Mouse (Mus musculus) midbrain, embryonic 14.5 days (tissue): ENCODE measurements around the gene Psd4. TPM values are rescaled to one million over a fixed set of nuclear protein-coding genes. Genes with fewer than 3 reads are reported as not detected.

Experiments used
- ATAC-seq: fragments of 200-750 bp; cut with Nextera tagmentation; 2 replicates; pipeline ENCODE4 v1.8.0; 2017; ENCODE audit warnings: moderate number of reproducible peaks, moderate library complexity; ENCODE audit not compliant: low FRiP score, low TSS enrichment
- DNase-seq: peaks from one replicate; pipeline ENCODE4 v3.0.0-alpha.2; 2015
- H3K27ac ChIP-seq: fragments of 300-500 bp; sonication (generic); replicated peaks from 2 replicates; pipeline ENCODE4 v1.5.1; 2014; ENCODE audit warnings: mild to moderate bottlenecking, low read depth, low read length, moderate library complexity
- H3K27me3 ChIP-seq: fragments of 300-500 bp; sonication (generic); 2 replicates; pipeline ENCODE4 v1.6.1; 2014; ENCODE audit warnings: low read length, control low read depth, mixed read lengths; ENCODE audit not compliant: control insufficient read depth, insufficient read depth
- H3K36me3 ChIP-seq: fragments of 300-500 bp; sonication (generic); 2 replicates; pipeline ENCODE4 v1.6.1; 2014; ENCODE audit warnings: low read length, control low read depth; ENCODE audit not compliant: control insufficient read depth, insufficient read depth
- H3K4me1 ChIP-seq: fragments of 300-500 bp; sonication (generic); 2 replicates; pipeline ENCODE4 v1.6.1; 2014; ENCODE audit warnings: mild to moderate bottlenecking, antibody characterized with exemption, low read length, control low read depth; ENCODE audit not compliant: control insufficient read depth, insufficient read depth
- H3K4me2 ChIP-seq: fragments of 300-500 bp; sonication (generic); 2 replicates; pipeline ENCODE4 v1.6.1; 2014; ENCODE audit warnings: mild to moderate bottlenecking, low read length, moderate library complexity
- H3K4me3 ChIP-seq: fragments of 300-500 bp; sonication (generic); replicated peaks from 2 replicates; pipeline ENCODE4 v1.5.1; 2014; ENCODE audit warnings: low read depth, low read length
- H3K9ac ChIP-seq: fragments of 300-500 bp; sonication (generic); replicated peaks from 2 replicates; pipeline ENCODE4 v1.6.1; 2014; ENCODE audit warnings: mild to moderate bottlenecking, low read length, moderate library complexity
- H3K9me3 ChIP-seq: fragments of 300-500 bp; sonication (generic); 2 replicates; pipeline ENCODE4 v1.6.1; 2016; ENCODE audit warnings: low read length, control low read depth, mixed read lengths; ENCODE audit not compliant: control insufficient read depth
- WGBS: fragments of 180-500 bp; shearing (Covaris S2); extraction: QIAGEN DNeasy Blood & Tissue Kit; methylation state at CpG from one replicate; pipeline ENCODE4 v1.1.7; 2014; 5-methylcytosine and 5-hydroxymethylcytosine counted together
- polyA plus RNA-seq: library from polyadenylated mRNA; unstranded; fragments of >200 nt; fragmentation: Nextera tagmentation; extraction: Ambion mirVana; gene quantifications from 2 replicates; pipeline ENCODE4 v1.2.1, GENCODE M21; 2014

The Psd4 gene
- polyA plus RNA-seq, 1 experiment from 2014 or later, result 0.18 TPM

GRCm38 (mm10) chr2:24455057-24455855 lies 87.9 kb downstream of the Psd4 start:
- no peaks in the 10 kb centered on the region for H3K36me3 ChIP-seq
- H3K4me3 ChIP-seq, result no peak overlapping the region
- 42% methylated on average over 6 of the region's 6 CpGs for WGBS
- no peak overlapping the region for H3K4me2 ChIP-seq
- no peak for DNase-seq
- H3K9me3 ChIP-seq, result no peaks in the 10 kb centered on the region
- ATAC-seq, result no peak
- no peak overlapping the region for H3K9ac ChIP-seq
- no peaks in the 10 kb centered on the region for H3K4me1 ChIP-seq
- H3K27me3 ChIP-seq, result no peaks in the 10 kb centered on the region
- H3K27ac ChIP-seq, result no peak overlapping the region

GRCm38 (mm10) chr2:24456841-24457240 lies 89.5 kb downstream of the Psd4 start:
- WGBS, result 85% methylated on average over 4 of the region's 4 CpGs
- Histone ChIP-seq H3K27me3 (no peaks in the 10 kb centered on the region), H3K4me2 (no peak overlapping the region), H3K9me3 (no peaks in the 10 kb centered on the region), H3K27ac (no peak overlapping the region), H3K4me1 (no peaks in the 10 kb centered on the region), H3K36me3 (no peaks in the 10 kb centered on the region), H3K9ac (no peak overlapping the region), H3K4me3 (no peak overlapping the region)
- ATAC-seq (no peak), DNase-seq (no peak)

GRCm38 (mm10) chr2:24460112-24460807 lies 92.9 kb downstream of the Psd4 start:
- ATAC-seq, result no peak
- H3K27ac ChIP-seq, result no peak overlapping the region
- no peaks in the 10 kb centered on the region for H3K9me3 ChIP-seq
- no peaks in the 10 kb centered on the region for H3K4me1 ChIP-seq
- WGBS, result 47% methylated on average over 9 of the region's 9 CpGs
- no peaks in the 10 kb centered on the region for H3K36me3 ChIP-seq
- H3K9ac ChIP-seq, result no peak overlapping the region
- no peaks in the 10 kb centered on the region for H3K27me3 ChIP-seq
- H3K4me3 ChIP-seq, result no peak overlapping the region
- DNase-seq, result no peak
- no peak overlapping the region for H3K4me2 ChIP-seq

- Histone ChIP-seq H3K36me3 (no peaks in the 10 kb centered on the region), H3K4me2 (no peak overlapping the region), H3K27ac (no peak overlapping the region), H3K27me3 (no peaks in the 10 kb centered on the region), H3K4me1 (no peaks in the 10 kb centered on the region), H3K4me3 (no peak overlapping the region), H3K9me3 (no peaks in the 10 kb centered on the region), H3K9ac (no peak overlapping the region)
- WGBS, result 24% methylated on average over 2 of the region's 2 CpGs
- ATAC-seq (no peak), DNase-seq (no peak)
These were observed 93.4 kb downstream of the Psd4 start for GRCm38 (mm10) chr2:24460808-24461127.

Other genes with a start within 250 kb of the Psd4 start
- not detected in 2 replicates for gene Il1f8, start 214.4 kb upstream of the Psd4 start, polyA plus RNA-seq
- not detected in 2 replicates for gene Il1f9, start 181.1 kb upstream of the Psd4 start, polyA plus RNA-seq
- not detected in 2 replicates for gene Il1f6, start 152.2 kb upstream of the Psd4 start, polyA plus RNA-seq
- gene Il1f5, start 90.6 kb upstream of the Psd4 start, polyA plus RNA-seq, result not detected in 2 replicates
- not detected in 2 replicates for gene Il1f10, start 76.4 kb upstream of the Psd4 start, polyA plus RNA-seq
- gene Il1rn, start 30.7 kb upstream of the Psd4 start, polyA plus RNA-seq, result 1.7 TPM in 1 of 2 replicates, not detected in the other
- 4.5 and 5.4 TPM in 2 replicates for gene Pax8, start 108.0 kb downstream of the Psd4 start, polyA plus RNA-seq